In genomic region chr11:100970557-100970937, GRCm38 (mm10) we compare ENCODE assay signal across 8 mouse cellular contexts. TPM values are rescaled to one million over a fixed set of nuclear protein-coding genes. Genes with fewer than 3 reads are reported as not detected.
DNase-seq lines count a peak whose midpoint lies in the region; ATAC-seq lines count a peak whose summit lies in the region.

Gene Cavin1 (minus strand): TSS chr11:100970887.

- peak within 1 kb of the TSS; percentile 34 for H3K9ac ChIP-seq in forebrain, embryonic 16.5 days (replicated peaks; ENCODE audit: low read depth, low read length)
- peak within 1 kb of the TSS; percentile 84 for H3K9ac ChIP-seq in lung, embryonic 16.5 days (ENCODE audit: low read length)

- H3K36me3 ChIP-seq in forebrain, embryonic 16.5 days (ENCODE audit: control insufficient read depth, insufficient read depth): no peaks in the 10 kb centered on the region
- peaks cover 3% of the 10 kb centered on the region for H3K36me3 ChIP-seq in lung, embryonic 16.5 days (ENCODE audit: control insufficient read depth, insufficient read depth, low read length)

- H3K27ac ChIP-seq in forebrain, embryonic 16.5 days (ENCODE audit: low read length): no peak within 1 kb of the TSS
- peak within 1 kb of the TSS; percentile 92 for H3K27ac ChIP-seq in lung, embryonic 16.5 days (ENCODE audit: low read length)

- peaks cover 61% of the 10 kb centered on the region for H3K27me3 ChIP-seq in forebrain, embryonic 16.5 days (replicated peaks; ENCODE audit: control insufficient read depth, insufficient read depth, low read length)
- no peaks in the 10 kb centered on the region for H3K27me3 ChIP-seq in lung, embryonic 16.5 days (ENCODE audit: control insufficient read depth, insufficient read depth, low read depth, low read length)

- WGBS in forebrain, embryonic 16.5 days: 2% methylated on average over 20 of the region's 20 CpGs
- under 1% methylated on average over 20 of the region's 20 CpGs for WGBS in lung, embryonic 16.5 days

- peak; percentile 40 for ATAC-seq in forebrain, embryonic 16.5 days
- ATAC-seq in lung, embryonic 16.5 days (ENCODE audit: low read depth): peak; percentile 97

- H3K4me3 ChIP-seq in forebrain, embryonic 16.5 days (replicated peaks; ENCODE audit: low read length): peak within 1 kb of the TSS; percentile 38
- H3K4me3 ChIP-seq in lung, embryonic 16.5 days (ENCODE audit: low read length): peak within 1 kb of the TSS; percentile 70

- H3K9me3 ChIP-seq in forebrain, embryonic 16.5 days (ENCODE audit: control insufficient read depth, low read length): no peaks in the 10 kb centered on the region
- H3K9me3 ChIP-seq in lung, embryonic 16.5 days (ENCODE audit: control insufficient read depth, low read length): no peaks in the 10 kb centered on the region

- DNase-seq in Muller cell, postnatal 12 days (ENCODE audit: inconsistent ontology term): peak; percentile 100
- DNase-seq in cerebellum, adult 11-12 months: peak; percentile 61
- DNase-seq in heart, postnatal 36 days: peak; percentile 98 to 99
- peak; percentile 38 to 54 for DNase-seq in layer of hippocampus, adult 8-10 months (ENCODE audit: low spot score in 2 of 2)
- peak; percentile 97 for DNase-seq in ovary, postnatal 36 days (ENCODE audit: low spot score)
- no peak for DNase-seq in c-Kit-positive CD71-positive TER-119-positive erythroid progenitor cells, embryonic 14.5 days (ENCODE audit: low spot score)

- intact Hi-C loops in heart, postnatal 36 days (cut with DNase I): no loop called here

- peak within 1 kb of the TSS; percentile 38 for H3K4me2 ChIP-seq in forebrain, embryonic 16.5 days (ENCODE audit: low read length)
- H3K4me2 ChIP-seq in lung, embryonic 16.5 days (ENCODE audit: low read depth, low read length): peak within 1 kb of the TSS; percentile 76

- H3K4me1 ChIP-seq in forebrain, embryonic 16.5 days (replicated peaks; ENCODE audit: control insufficient read depth, insufficient read depth, low read length): peaks cover 11% of the 10 kb centered on the region
- peaks cover 31% of the 10 kb centered on the region for H3K4me1 ChIP-seq in lung, embryonic 16.5 days (replicated peaks; ENCODE audit: control insufficient read depth, insufficient read depth, low read length)

RNA-seq across cellular contexts. Expression of gene Cavin1, which starts in this region (rescaled TPM):
- polyA plus RNA-seq in forebrain, embryonic 16.5 days (2015; fragmentation: Nextera tagmentation; extraction: Ambion mirVana): 33.6 and 45.4 TPM in 2 replicates
- 100 to 1,000 TPM; 239 to 258 TPM for total RNA-seq in heart, postnatal 36 days (2021)
- 10 to 100 TPM; 15.4 to 22.1 (median 18.9) TPM for total RNA-seq in layer of hippocampus, adult 8-10 months (2022)
- polyA plus RNA-seq in lung, embryonic 16.5 days (2015; fragmentation: Nextera tagmentation; extraction: Ambion mirVana): 461 and 464 TPM in 2 replicates

Comparison
In these comparisons a context has a peak if more than half of its experiments do, and no peak if none do; other contexts are left out.
1. RNA of gene Cavin1 (total RNA-seq): 239 to 258 TPM in heart, postnatal 36 days; 15.4 to 22.1 TPM in layer of hippocampus, adult 8-10 months; every median in the first group is over 10 times any median in the second.